Mouse (Mus musculus): ENCODE measurements around the gene Upf3a. TPM values are rescaled to one million over a fixed set of nuclear protein-coding genes. Genes with fewer than 3 reads are reported as not detected.
"Not testable (repeated sequence)": the region's sequence is repeated elsewhere in the genome, so short reads cannot be mapped to it uniquely, and the experiment has no call there.

Gene Upf3a
- polyA plus RNA-seq, 1 experiment from 2014 or later, result 28.1 TPM

DNA sequence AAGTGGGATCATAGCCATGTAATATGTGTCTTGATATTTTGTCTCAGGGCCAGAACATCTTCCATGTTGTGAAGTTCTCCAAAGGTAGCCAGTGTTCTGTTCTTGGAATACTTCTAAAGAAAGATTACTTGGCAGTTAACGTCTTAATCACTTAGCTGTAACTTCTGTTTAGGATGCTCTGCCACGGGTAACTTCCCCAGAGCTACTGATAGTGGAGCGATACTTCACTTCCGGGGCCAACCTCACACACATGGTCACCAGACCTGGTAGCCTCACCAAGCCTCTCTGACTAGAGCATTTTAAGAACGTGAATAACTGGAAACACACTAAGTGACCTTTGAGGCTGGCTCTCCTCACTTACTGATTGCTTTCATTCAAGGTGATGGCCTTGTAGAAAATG, 14.2 kb downstream of the Upf3a start:
- H3K4me2 ChIP-seq, result no peak overlapping the region
- 87% methylated on average over 5 of the region's 5 CpGs for WGBS (ENCODE audit: insufficient replicate concordance)
- peaks cover 26% of the 10 kb centered on the region for H3K36me3 ChIP-seq (ENCODE audit: control insufficient read depth, insufficient read depth, low read length)
- no peaks in the 10 kb centered on the region for H3K4me1 ChIP-seq (ENCODE audit: control insufficient read depth, insufficient read depth, low read length)
- no peak overlapping the region for H3K9ac ChIP-seq (ENCODE audit: low read depth, low read length)
- H3K4me3 ChIP-seq (ENCODE audit: low read depth, low read length), result no peak overlapping the region
- no peaks in the 10 kb centered on the region for H3K27me3 ChIP-seq (ENCODE audit: control insufficient read depth, insufficient read depth, low read length)
- H3K9me3 ChIP-seq (replicated peaks; ENCODE audit: control insufficient read depth, low read length), result no peaks in the 10 kb centered on the region
- no peak for ATAC-seq (replicated peaks; ENCODE audit: insufficient number of reproducible peaks, low FRiP score, low TSS enrichment)
- no peak overlapping the region for H3K27ac ChIP-seq (ENCODE audit: low read depth, low read length)

GRCm38 (mm10) chr8:13828598-13829172, 43.3 kb downstream of the Upf3a start:
- H3K4me2 ChIP-seq, result no peak overlapping the region
- H3K9me3 ChIP-seq (replicated peaks; ENCODE audit: control insufficient read depth, low read length), result no peaks in the 10 kb centered on the region
- no peaks in the 10 kb centered on the region for H3K36me3 ChIP-seq (ENCODE audit: control insufficient read depth, insufficient read depth, low read length)
- WGBS (ENCODE audit: insufficient replicate concordance), result 72% methylated on average over 7 of the region's 7 CpGs
- no peak overlapping the region for H3K9ac ChIP-seq (ENCODE audit: low read depth, low read length)
- no peak for ATAC-seq (replicated peaks; ENCODE audit: insufficient number of reproducible peaks, low FRiP score, low TSS enrichment)
- no peak overlapping the region for H3K4me3 ChIP-seq (ENCODE audit: low read depth, low read length)
- no peaks in the 10 kb centered on the region for H3K27me3 ChIP-seq (ENCODE audit: control insufficient read depth, insufficient read depth, low read length)
- no peak overlapping the region for H3K27ac ChIP-seq (ENCODE audit: low read depth, low read length)
- no peaks in the 10 kb centered on the region for H3K4me1 ChIP-seq (ENCODE audit: control insufficient read depth, insufficient read depth, low read length)

- H3K4me3 ChIP-seq (ENCODE audit: low read depth, low read length); H3K9me3 ChIP-seq (replicated peaks; ENCODE audit: control insufficient read depth, low read length); ATAC-seq (replicated peaks; ENCODE audit: insufficient number of reproducible peaks, low FRiP score, low TSS enrichment): not testable (repeated sequence)
Observed at GRCm38 (mm10) chr8:13838289-13838688, 52.9 kb downstream of the Upf3a start, which contains the start of gene AF366264. Gene AF366264, minus strand, starts transcription at chr8:13838389.

GRCm38 (mm10) chr8:13843286-13843685, 57.9 kb downstream of the Upf3a start:
- WGBS (ENCODE audit: insufficient replicate concordance), result 85% methylated on average over 1 of the region's 1 CpGs
- not testable (repeated sequence) for H3K27ac ChIP-seq (ENCODE audit: low read depth, low read length); H3K9me3 ChIP-seq (replicated peaks; ENCODE audit: control insufficient read depth, low read length); ATAC-seq (replicated peaks; ENCODE audit: insufficient number of reproducible peaks, low FRiP score, low TSS enrichment); H3K4me1 ChIP-seq (ENCODE audit: control insufficient read depth, insufficient read depth, low read length); H3K9ac ChIP-seq (ENCODE audit: low read depth, low read length); H3K27me3 ChIP-seq (ENCODE audit: control insufficient read depth, insufficient read depth, low read length); H3K36me3 ChIP-seq (ENCODE audit: control insufficient read depth, insufficient read depth, low read length); H3K4me2 ChIP-seq; H3K4me3 ChIP-seq (ENCODE audit: low read depth, low read length)

More at GRCm38 (mm10) chr8:13838289-13838688, 52.9 kb downstream of the Upf3a start, which contains the start of gene AF366264:
- H3K27ac ChIP-seq (ENCODE audit: low read depth, low read length); H3K4me1 ChIP-seq (ENCODE audit: control insufficient read depth, insufficient read depth, low read length); H3K4me2 ChIP-seq; H3K27me3 ChIP-seq (ENCODE audit: control insufficient read depth, insufficient read depth, low read length); H3K36me3 ChIP-seq (ENCODE audit: control insufficient read depth, insufficient read depth, low read length); H3K9ac ChIP-seq (ENCODE audit: low read depth, low read length): not testable (repeated sequence)
- 77% methylated on average over 5 of the region's 5 CpGs for whole genome bisulfite sequencing (ENCODE audit: insufficient replicate concordance)

Other genes starting within 250 kb of the Upf3a start
- not detected in 2 replicates for gene 1700029H14Rik, start 223.2 kb upstream of the Upf3a start, polyA plus RNA-seq (2014; fragmentation: Nextera tagmentation; extraction: Ambion mirVana)
- gene Rasa3, start 108.0 kb upstream of the Upf3a start, polyA plus RNA-seq (2014; fragmentation: Nextera tagmentation; extraction: Ambion mirVana), result 26.3 and 36.3 TPM in 2 replicates
- gene Cfap97d2, start 79.7 kb upstream of the Upf3a start, polyA plus RNA-seq (2014; fragmentation: Nextera tagmentation; extraction: Ambion mirVana), result not detected in 2 replicates
- 154 and 160 TPM in 2 replicates for gene Cdc16, start 27.9 kb upstream of the Upf3a start, polyA plus RNA-seq (2014; fragmentation: Nextera tagmentation; extraction: Ambion mirVana)
- gene AF366264, start 52.8 kb downstream of the Upf3a start, polyA plus RNA-seq (2014; fragmentation: Nextera tagmentation; extraction: Ambion mirVana), result not detected in 2 replicates
- 21.7 and 22.8 TPM in 2 replicates for gene Champ1, start 84.0 kb downstream of the Upf3a start, polyA plus RNA-seq (2014; fragmentation: Nextera tagmentation; extraction: Ambion mirVana)
- 64.3 and 69.8 TPM in 2 replicates for gene Coprs, start 104.7 kb downstream of the Upf3a start, polyA plus RNA-seq (2014; fragmentation: Nextera tagmentation; extraction: Ambion mirVana)

Data from heart, embryonic 11.5 days (tissue).